Mouse (Mus musculus) heart, embryonic 13.5 days (tissue): ENCODE results near the gene Hnrnpu. TPM values are rescaled to one million over a fixed set of nuclear protein-coding genes. Genes with fewer than 3 reads are reported as not detected.
"Not testable (repeated sequence)": the region's sequence is repeated elsewhere in the genome, so short reads cannot be mapped to it uniquely, and the experiment has no call there.

ENCODE experiments used
- ATAC-seq: fragments of 200-750 bp; cut with Nextera tagmentation; 2 replicates; pipeline ENCODE4 v1.8.0; 2017; ENCODE audit warnings: moderate TSS enrichment; ENCODE audit not compliant: insufficient number of reproducible peaks, low FRiP score, low TSS enrichment; ENCODE audit errors: extremely low read depth
- H3K27ac ChIP-seq: fragments of 300-500 bp; sonication (generic); replicated peaks from 2 replicates; pipeline ENCODE4 v1.5.1; 2015; ENCODE audit warnings: moderate library complexity, mild to moderate bottlenecking, inconsistent platforms
- H3K27me3 ChIP-seq: fragments of 300-500 bp; sonication (generic); replicated peaks from 2 replicates; pipeline ENCODE4 v1.6.1; 2015; ENCODE audit warnings: mild to moderate bottlenecking, inconsistent platforms
- H3K36me3 ChIP-seq: fragments of 300-500 bp; sonication (generic); 2 replicates; pipeline ENCODE4 v1.6.1; 2015; ENCODE audit warnings: mild to moderate bottlenecking, inconsistent platforms
- H3K4me1 ChIP-seq: fragments of 300-500 bp; sonication (generic); 2 replicates; pipeline ENCODE4 v1.6.1; 2015; ENCODE audit warnings: inconsistent platforms
- H3K4me2 ChIP-seq: fragments of 300-500 bp; sonication (generic); 2 replicates; pipeline ENCODE4 v1.6.1; 2015; ENCODE audit warnings: inconsistent platforms, mild to moderate bottlenecking, moderate library complexity
- H3K4me3 ChIP-seq: fragments of 300-500 bp; sonication (generic); 2 replicates; pipeline ENCODE4 v1.5.1; 2015; ENCODE audit warnings: moderate library complexity, mild to moderate bottlenecking, inconsistent platforms
- H3K9ac ChIP-seq: fragments of 300-500 bp; sonication (generic); 2 replicates; pipeline ENCODE4 v1.6.1; 2015; ENCODE audit warnings: inconsistent platforms, mild to moderate bottlenecking, moderate library complexity
- H3K9me3 ChIP-seq: fragments of 300-500 bp; sonication (generic); 2 replicates; pipeline ENCODE4 v1.6.1; 2016; ENCODE audit warnings: inconsistent platforms
- WGBS: fragments of 180-500 bp; shearing (Covaris S2); methylation state at CpG from one replicate; pipeline ENCODE4 v1.1.7; 2015; ENCODE audit warnings: mixed read lengths; 5-methylcytosine and 5-hydroxymethylcytosine counted together
- polyA plus RNA-seq: library from polyadenylated mRNA; unstranded; fragments of >200 nt; fragmentation: Nextera tagmentation; extraction: Ambion mirVana; gene quantifications from 2 replicates; pipeline ENCODE4 v1.2.1, GENCODE M21; 2015

The Hnrnpu gene
- polyA plus RNA-seq, 1 experiment from 2014 or later: 202 TPM

DNA sequence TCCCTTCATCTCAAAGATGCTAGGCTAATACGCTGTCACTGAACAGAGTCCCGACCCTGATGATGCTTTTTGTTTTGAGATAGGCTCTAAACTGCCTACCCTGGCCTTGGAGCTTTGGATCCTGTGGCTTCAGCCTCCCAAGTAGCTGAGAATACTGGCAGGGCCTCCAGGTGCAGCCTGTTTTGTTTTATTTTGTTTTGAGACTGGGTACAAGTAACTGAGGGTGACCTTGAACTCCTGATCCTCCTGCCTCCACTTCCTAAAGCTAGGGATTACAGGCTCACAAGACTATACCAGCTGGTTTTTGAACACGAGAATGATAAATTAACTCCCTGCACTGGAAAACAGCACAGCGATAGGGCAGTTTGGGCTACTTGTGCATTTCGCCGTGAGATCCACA is 27.6 kb upstream of the Hnrnpu start:
- no peak overlapping the region for H3K27ac ChIP-seq
- no peaks in the 10 kb centered on the region for H3K27me3 ChIP-seq
- no peak for ATAC-seq
- no peaks in the 10 kb centered on the region for H3K36me3 ChIP-seq
- 0 out of 2 replicates have a peak overlapping the region, but pooled peaks have one; percentile 28 for H3K9ac ChIP-seq
- H3K4me1 ChIP-seq: peaks cover 20% of the 10 kb centered on the region
- H3K4me2 ChIP-seq: no peak overlapping the region
- no peak overlapping the region for H3K4me3 ChIP-seq
- WGBS: 82% methylated on average over 6 of the region's 6 CpGs
- no peaks in the 10 kb centered on the region for H3K9me3 ChIP-seq

DNA sequence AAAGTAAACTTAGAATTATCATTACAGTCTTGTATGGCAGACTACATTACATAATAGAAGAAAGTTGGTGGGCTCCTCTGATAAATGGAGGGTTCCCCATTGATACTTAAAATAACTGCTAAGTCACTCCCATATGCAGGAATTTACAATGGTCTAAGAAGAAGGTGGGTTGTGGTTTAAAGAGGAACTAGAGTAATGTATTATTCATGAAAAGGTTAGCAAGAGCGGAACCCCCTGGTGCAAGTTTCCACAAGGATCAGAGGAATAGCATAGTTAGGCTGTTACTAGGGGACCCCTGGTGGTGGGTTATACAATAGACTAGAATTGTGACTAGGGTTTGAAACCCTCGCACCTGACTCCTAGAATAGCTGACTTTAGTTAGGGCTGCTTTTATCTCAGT is 23.1 kb upstream of the Hnrnpu start:
- 74% methylated on average over 2 of the region's 2 CpGs for WGBS
- Histone ChIP-seq H3K9ac (no peak overlapping the region), H3K27me3 (no peaks in the 10 kb centered on the region), H3K27ac (no peak overlapping the region), H3K36me3 (no peaks in the 10 kb centered on the region), H3K4me2 (no peak overlapping the region), H3K4me3 (no peak overlapping the region), H3K4me1 (no peaks in the 10 kb centered on the region), H3K9me3 (no peaks in the 10 kb centered on the region)
- ATAC-seq: no peak

DNA sequence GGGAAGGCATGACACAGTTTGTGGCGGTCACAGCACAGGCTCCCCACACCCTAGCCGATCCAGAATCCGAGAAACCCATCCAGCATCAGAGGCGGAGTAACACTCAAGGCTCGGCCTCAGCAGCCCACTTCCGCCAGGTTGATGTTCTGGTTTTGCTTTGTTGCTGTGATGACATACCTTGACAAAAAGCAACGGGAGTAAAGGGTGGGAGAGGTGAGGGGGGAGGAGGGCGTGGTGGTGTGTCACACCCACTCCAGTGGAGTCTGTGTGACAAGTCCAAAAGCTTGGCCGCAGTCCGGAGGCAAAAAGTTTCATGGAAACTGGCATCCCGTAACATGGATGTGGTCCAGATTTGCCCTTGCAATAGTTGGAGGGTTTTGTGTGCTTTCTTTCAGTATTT is 22.7 kb upstream of the Hnrnpu start:
- no peaks in the 10 kb centered on the region for H3K27me3 ChIP-seq
- H3K4me3 ChIP-seq: no peak overlapping the region
- no peak overlapping the region for H3K9ac ChIP-seq
- WGBS: 77% methylated on average over 11 of the region's 11 CpGs
- no peaks in the 10 kb centered on the region for H3K4me1 ChIP-seq
- H3K27ac ChIP-seq: no peak overlapping the region
- ATAC-seq: no peak
- H3K36me3 ChIP-seq: no peaks in the 10 kb centered on the region
- H3K4me2 ChIP-seq: no peak overlapping the region
- no peaks in the 10 kb centered on the region for H3K9me3 ChIP-seq

DNA sequence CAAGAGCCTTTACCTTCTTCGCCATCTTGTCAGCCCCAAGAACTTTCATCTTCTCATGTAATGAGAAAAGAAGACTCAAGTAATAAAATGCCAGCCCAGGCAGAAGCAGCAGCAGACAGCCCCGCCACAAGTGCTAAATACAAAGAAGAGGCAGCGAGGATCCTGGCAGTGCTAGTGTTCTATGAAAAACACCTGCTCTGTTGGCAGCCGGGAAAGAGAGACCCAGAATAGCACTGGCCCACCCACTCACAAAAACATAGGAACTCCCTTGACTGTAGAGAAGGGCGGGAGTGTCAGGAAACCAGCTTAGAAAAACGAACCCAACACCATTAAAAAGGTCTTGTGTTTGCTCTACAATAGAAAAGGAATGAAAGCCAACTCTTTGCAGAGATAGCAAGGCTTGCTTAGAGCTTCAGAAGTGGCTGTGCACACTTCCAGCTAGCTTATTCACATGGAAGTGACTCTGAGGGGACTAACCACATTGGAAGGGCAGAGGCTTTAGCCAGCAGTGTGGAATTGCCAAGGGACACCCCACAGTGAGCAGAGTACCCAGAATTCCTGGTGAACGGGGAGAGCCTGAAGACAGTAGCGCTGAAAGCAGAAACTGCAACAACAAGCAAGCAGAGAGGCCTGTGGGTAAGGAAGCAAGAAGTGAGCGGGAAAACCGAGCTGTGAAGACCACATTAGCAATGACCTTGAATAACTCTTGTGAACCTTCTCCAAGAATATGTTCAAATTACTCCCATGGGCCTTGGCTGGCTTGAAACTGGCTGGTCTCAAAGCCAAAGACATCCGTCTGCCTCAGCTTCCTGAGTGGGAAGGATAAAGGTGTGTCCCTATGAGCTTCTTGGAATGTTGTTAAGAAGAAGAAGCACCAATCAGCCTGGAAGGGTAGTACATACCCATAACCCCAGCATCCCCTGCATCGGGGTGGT is 20.4 kb upstream of the Hnrnpu start:
- Histone ChIP-seq H3K4me3 (no peak overlapping the region), H3K4me2 (no peak overlapping the region), H3K9me3 (no peaks in the 10 kb centered on the region), H3K27me3 (no peaks in the 10 kb centered on the region), H3K9ac (no peak overlapping the region), H3K4me1 (no peaks in the 10 kb centered on the region), H3K27ac (no peak overlapping the region), H3K36me3 (no peaks in the 10 kb centered on the region)
- no peak for ATAC-seq
- WGBS: 63% methylated on average over 12 of the region's 12 CpGs

DNA sequence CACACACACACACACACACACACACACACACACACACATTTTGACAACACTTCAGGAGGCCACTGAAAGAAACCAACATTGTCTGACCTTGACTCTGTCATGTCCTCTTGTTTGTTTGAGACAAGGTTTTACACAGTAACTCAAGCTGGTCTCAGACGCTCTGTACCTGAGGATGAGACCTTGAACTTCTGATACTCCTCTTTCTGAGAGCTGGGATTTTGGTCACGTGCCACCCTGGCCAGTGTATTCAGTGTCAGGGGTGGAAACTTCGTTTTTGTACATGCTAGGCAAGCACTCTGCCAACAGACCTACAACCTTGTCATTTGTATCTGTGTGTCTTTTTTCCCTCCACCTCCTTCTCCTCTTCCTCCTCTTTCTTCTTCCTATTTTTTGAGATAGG is 17.0 kb upstream of the Hnrnpu start:
- Histone ChIP-seq H3K27me3 (no peaks in the 10 kb centered on the region), H3K9me3 (no peaks in the 10 kb centered on the region), H3K27ac (no peak overlapping the region), H3K9ac (no peak overlapping the region), H3K4me3 (no peak overlapping the region), H3K36me3 (no peaks in the 10 kb centered on the region), H3K4me1 (no peaks in the 10 kb centered on the region), H3K4me2 (no peak overlapping the region)
- no peak for ATAC-seq
- 50% methylated on average over 3 of the region's 3 CpGs for WGBS

DNA sequence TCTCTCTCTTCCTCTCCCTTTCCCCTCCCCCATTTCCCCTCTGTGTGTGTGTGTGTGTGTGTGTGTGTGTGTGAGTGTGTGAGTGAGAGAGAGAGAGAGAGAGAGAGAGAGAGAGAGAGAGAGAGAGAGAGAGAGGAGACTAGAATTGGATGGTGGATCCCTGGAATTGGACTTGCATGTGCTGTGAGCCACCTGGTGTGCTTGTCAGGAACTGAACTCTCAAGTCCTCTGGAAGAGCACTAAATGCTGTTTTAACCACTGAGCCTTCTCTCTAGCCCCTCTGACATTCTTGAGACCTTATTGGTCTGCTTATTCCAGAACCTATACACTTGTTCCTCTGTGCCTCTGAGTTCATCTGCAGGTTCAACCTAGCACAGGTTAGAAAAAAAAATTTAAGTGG is 14.0 kb upstream of the Hnrnpu start:
- H3K27me3 ChIP-seq: no peaks in the 10 kb centered on the region
- no peak overlapping the region for H3K27ac ChIP-seq
- H3K9me3 ChIP-seq: no peaks in the 10 kb centered on the region
- no peaks in the 10 kb centered on the region for H3K4me1 ChIP-seq
- H3K9ac ChIP-seq: no peak overlapping the region
- no peak overlapping the region for H3K4me3 ChIP-seq
- H3K36me3 ChIP-seq: no peaks in the 10 kb centered on the region
- ATAC-seq: no peak
- no peak overlapping the region for H3K4me2 ChIP-seq

DNA sequence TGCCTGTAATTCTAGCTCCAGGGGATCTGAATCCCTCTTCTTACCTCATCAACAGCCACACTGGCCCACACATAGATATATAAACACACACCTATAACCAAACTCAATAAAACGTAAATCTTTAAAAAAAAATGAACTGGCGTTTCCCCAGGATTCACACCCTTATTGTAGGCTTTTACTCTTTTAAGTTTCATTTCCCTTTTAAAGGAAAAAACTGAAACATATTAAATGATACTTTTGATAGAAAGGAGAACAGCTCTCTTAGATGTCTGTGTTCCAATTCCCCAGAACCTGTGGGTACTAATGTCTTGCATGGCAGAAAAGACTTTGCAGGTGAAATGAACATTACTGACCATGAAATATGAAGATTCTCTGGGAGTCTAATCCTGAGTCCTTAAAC is 13.2 kb upstream of the Hnrnpu start:
- no peaks in the 10 kb centered on the region for H3K9me3 ChIP-seq
- no peaks in the 10 kb centered on the region for H3K27me3 ChIP-seq
- WGBS: 89% methylated on average over 2 of the region's 2 CpGs
- H3K4me1 ChIP-seq: peaks cover 2% of the 10 kb centered on the region; the same call in 1 of the 2 replicates
- H3K27ac ChIP-seq: no peak overlapping the region
- H3K4me3 ChIP-seq: no peak overlapping the region
- no peak overlapping the region for H3K9ac ChIP-seq
- H3K4me2 ChIP-seq: no peak overlapping the region
- no peaks in the 10 kb centered on the region for H3K36me3 ChIP-seq
- no peak for ATAC-seq

DNA sequence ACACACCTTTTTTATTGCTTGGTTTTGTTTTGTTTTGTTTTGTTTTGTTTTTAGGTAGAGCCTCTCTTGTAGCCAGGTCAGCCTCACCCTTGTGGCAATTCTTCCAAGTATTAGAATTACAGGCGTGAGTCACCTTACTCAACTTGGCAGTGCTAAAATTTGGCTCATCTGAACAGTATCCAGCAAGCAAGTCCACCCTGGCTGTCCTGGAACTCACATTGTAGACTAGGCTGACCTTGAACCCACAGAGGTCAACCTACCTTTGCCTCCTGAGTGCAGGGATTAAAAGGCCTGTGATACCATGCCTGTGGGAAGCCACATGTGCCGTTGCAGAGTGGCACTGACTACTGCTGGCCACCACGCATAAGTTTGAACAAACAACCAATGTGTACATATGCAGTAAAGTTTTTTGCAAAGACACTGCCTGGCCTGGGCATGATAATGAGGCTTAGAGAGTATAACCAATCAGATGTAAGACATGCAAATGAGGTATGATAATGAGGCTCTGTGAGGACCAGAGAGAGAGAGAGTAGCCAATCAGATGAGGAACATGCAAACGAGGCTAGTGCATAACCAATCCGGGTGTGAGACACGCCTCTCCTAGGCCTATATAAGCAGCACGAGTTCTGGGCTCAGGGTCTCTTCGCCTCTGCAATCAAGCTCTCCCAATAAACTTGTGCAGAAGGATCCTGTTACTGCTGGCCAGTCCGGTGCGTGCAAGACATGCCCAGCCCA is 6.6 kb upstream of the Hnrnpu start:
- H3K4me2 ChIP-seq, H3K27me3 ChIP-seq, H3K9ac ChIP-seq, H3K4me1 ChIP-seq, H3K4me3 ChIP-seq, ATAC-seq, H3K9me3 ChIP-seq, H3K27ac ChIP-seq, H3K36me3 ChIP-seq: not testable (repeated sequence)
- WGBS: 86% methylated on average over 10 of the region's 10 CpGs

DNA sequence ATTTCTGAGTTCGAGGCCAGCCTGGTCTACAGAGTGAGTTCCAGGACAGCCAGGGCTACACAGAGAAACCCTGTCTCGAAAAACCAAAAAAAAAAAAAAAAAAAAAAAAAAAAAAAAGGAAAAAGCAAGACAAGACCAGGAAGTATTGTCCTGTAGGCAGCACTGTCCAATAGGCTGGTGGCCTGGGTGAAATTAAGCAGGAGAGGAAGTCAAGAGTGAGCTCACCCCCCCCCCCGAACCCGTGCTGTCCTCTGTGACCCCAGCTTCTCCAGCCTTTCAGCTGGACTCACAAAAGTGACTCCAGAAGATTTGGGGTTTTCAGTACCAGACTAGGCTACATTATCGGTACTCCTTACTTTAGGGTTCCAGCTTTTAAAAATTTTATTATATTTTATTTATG is 5.0 kb upstream of the Hnrnpu start:
- Histone ChIP-seq H3K27me3 (no peaks in the 10 kb centered on the region), H3K9me3 (no peaks in the 10 kb centered on the region), H3K4me1 (peaks cover 17% of the 10 kb centered on the region), H3K4me3 (no peak overlapping the region), H3K4me2 (no peak overlapping the region), H3K27ac (no peak overlapping the region), H3K9ac (no peak overlapping the region), H3K36me3 (no peaks in the 10 kb centered on the region)
- WGBS: 68% methylated on average over 5 of the region's 5 CpGs
- ATAC-seq: no peak

DNA sequence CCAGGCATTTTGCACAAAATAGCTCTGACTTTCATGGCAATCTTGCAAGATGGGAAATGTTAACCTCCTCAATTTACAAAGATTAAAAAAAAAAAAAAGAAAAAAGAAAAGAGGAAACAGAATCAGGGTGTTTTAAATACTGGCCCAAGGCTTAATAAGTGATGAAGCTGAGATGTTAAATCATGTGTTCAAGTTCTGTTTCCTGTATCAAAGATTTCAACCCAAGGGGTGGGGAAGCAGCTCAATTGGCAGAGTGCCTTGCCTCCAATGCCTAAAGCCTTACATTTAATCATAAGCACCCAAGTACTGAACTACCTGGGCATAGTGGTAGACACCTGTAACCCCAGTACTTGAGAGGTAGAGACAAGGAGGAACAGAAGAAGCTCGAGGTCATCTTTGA is 4.5 kb upstream of the Hnrnpu start:
- no peak overlapping the region for H3K4me2 ChIP-seq
- ATAC-seq: no peak
- H3K4me3 ChIP-seq: no peak overlapping the region
- 71% methylated on average over 1 of the region's 1 CpGs for WGBS
- H3K36me3 ChIP-seq: no peaks in the 10 kb centered on the region
- H3K27me3 ChIP-seq: no peaks in the 10 kb centered on the region
- H3K4me1 ChIP-seq: peaks cover 17% of the 10 kb centered on the region
- no peaks in the 10 kb centered on the region for H3K9me3 ChIP-seq
- no peak overlapping the region for H3K27ac ChIP-seq
- no peak overlapping the region for H3K9ac ChIP-seq

DNA sequence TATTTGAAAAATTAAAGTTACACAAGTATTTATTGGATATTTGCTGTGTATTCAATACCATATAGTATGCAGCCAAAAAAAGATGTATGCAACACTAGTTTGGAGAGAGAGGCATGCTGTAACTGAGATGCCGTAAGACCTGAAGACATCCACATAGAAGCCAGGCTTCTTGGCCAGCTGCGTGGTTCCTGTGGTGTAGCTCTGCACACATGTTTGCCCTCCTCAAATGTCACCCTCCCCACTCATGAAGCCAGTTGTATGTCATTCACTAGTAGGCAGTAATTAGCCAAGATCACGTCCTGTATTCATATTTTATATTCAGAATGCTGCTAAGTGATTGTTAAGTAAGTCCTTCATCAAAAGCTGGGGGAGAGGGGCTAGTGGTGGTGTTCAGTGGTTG is 3.8 kb upstream of the Hnrnpu start:
- 85% methylated on average over 3 of the region's 3 CpGs for WGBS
- Histone ChIP-seq H3K27ac (no peak overlapping the region), H3K27me3 (no peaks in the 10 kb centered on the region), H3K9me3 (no peaks in the 10 kb centered on the region), H3K4me2 (no peak overlapping the region), H3K4me3 (no peak overlapping the region), H3K36me3 (no peaks in the 10 kb centered on the region), H3K9ac (no peak overlapping the region), H3K4me1 (peaks cover 17% of the 10 kb centered on the region)
- ATAC-seq: no peak
